Mouse (Mus musculus): ENCODE data around the gene Cenpo. TPM values are rescaled to one million over a fixed set of nuclear protein-coding genes. Genes with fewer than 3 reads are reported as not detected.

Cenpo gene
- total RNA-seq, 2 experiments from 2014 or later, result 3.4 to 4.6 TPM

GRCm38 (mm10) chr12:4158179-4158578 is 75.9 kb downstream of the Cenpo start:
- DNase-seq (ENCODE audit: extremely low spot score in 1 of 2, low spot score in 1 of 2), result no peak

DNA sequence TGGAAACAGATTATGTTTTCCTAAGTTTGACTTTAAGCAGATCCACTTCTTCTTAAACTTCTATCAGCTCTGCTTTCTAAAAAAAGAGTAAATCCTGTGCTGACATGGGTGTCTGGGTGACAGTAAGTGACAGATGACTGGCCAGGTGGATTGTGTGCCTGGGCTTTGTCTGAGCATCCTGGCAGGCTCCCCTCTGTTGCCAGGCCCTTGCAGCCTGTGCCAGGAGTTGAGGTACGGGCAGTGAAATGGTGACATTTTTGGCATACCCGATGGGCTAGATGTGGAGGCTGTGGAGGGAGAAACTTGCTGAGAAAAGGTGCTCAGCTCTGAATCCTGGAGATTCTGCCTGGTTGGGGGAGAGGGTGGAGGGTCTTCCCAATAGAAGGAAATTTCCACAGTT is 76.6 kb downstream of the Cenpo start:
- no peak for DNase-seq (ENCODE audit: extremely low spot score in 1 of 2, low spot score in 1 of 2)

DNA sequence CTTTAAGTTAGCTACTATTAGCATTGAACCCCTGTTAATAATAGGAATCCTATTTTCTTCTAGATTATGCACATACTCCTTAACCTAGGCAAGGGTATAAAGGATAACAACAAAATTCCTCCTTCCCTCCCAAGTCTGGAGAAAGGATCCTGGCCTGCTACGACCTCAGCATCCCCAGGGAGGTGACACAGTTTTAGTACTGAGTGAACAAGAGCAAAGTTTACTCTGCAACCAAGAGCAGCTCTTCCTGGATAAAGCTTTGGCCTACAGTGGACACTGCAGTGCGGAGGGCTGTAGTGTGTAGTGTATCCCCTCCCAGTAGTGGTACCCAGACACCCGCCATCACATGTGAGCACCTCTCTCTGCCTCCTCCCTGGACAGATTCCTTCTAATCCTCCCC is 82.1 kb downstream of the Cenpo start:
- DNase-seq (ENCODE audit: extremely low spot score in 1 of 2, low spot score in 1 of 2), result no peak

DNA sequence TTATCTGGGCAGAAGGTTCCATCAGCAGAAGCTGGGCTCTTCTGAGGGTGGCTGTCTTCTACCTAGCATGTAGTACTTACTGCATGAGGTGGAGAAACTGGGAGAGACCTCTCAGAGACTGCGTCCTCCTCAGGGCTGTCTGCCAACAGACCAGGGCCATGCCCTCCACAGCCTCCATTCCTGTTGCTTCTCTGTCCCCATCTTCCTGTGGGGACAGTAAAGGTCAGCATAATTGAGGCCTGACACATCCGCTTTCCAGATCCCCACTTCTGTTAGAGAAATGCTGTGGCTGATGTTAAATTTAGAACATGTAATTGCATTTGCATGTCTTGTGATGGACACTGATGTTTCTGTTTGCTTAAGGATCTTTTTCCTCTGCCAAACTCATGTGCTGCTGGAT is 83.2 kb downstream of the Cenpo start:
- no peak for DNase-seq (ENCODE audit: extremely low spot score in 1 of 2, low spot score in 1 of 2)

Other genes with a start within 250 kb of the Cenpo start
- 10 to 100 TPM; 85.6 to 91.8 TPM for gene Efr3b, start 195.4 kb downstream of the Cenpo start, total RNA-seq (2021)
- gene Dnajc27, start 151.7 kb downstream of the Cenpo start, total RNA-seq (2021), result 10 to 100 TPM; 86.7 to 87.9 TPM
- gene Adcy3, start 101.2 kb downstream of the Cenpo start, total RNA-seq (2021), result 10 to 100 TPM; 50.4 to 51.7 TPM
- gene Ptrhd1, start 267 bp downstream of the Cenpo start, total RNA-seq (2021), result 10 to 100 TPM in 1 of 2 experiments, 1 to 10 TPM in 1; 8.5 to 10.1 TPM
- gene Ncoa1, start 242.9 kb upstream of the Cenpo start, total RNA-seq (2021), result 100 to 1,000 TPM; 123 to 133 TPM